ENCODE assay signal across 10 mouse cellular contexts in genomic region chr8:110702636-110703459, GRCm38 (mm10). TPM values are rescaled to one million over a fixed set of nuclear protein-coding genes. Genes with fewer than 3 reads are reported as not detected.
DNase-seq lines count a peak whose midpoint lies in the region; ATAC-seq and TF ChIP-seq lines count a peak whose summit lies in the region.
"Had no signal": no experiment of that assay in that cellular context is flagged by ENCODE, and none has a peak within 500 bp of the region (broad histone marks: within the 10 kb centered on the region; RNA-seq: fewer than 3 reads in every experiment).

No protein-coding gene starts in this region.

- 0 out of 2 replicates have a peak, but pooled peaks have one; percentile 19 for ATAC-seq in heart, embryonic 15.5 days (replicated peaks; ENCODE audit: insufficient number of reproducible peaks, insufficient read depth, low FRiP score, low read depth)

- peak overlapping the region; percentile 55 for H3K4me3 ChIP-seq in gastrocnemius, adult 2 months
- H3K4me3 ChIP-seq in heart, embryonic 15.5 days, result no peak overlapping the region
- H3K4me3 ChIP-seq: liver, embryonic 15.5 days had no signal

- 57% methylated on average over 9 of the region's 9 CpGs for WGBS in heart, embryonic 15.5 days

- H3K9ac ChIP-seq in heart, embryonic 15.5 days, result no peak overlapping the region
- H3K9ac ChIP-seq: liver, embryonic 15.5 days had no signal

- H3K27me3 ChIP-seq in heart, embryonic 15.5 days, result no peaks in the 10 kb centered on the region
- H3K27me3 ChIP-seq: liver, embryonic 15.5 days had no signal

- H3K36me3 ChIP-seq in heart, embryonic 15.5 days, result no peaks in the 10 kb centered on the region
- H3K36me3 ChIP-seq: liver, embryonic 15.5 days had no signal

- H3K4me2 ChIP-seq in heart, embryonic 15.5 days, result 0 out of 2 replicates have a peak overlapping the region, but pooled peaks have one; percentile 1
- H3K4me2 ChIP-seq: liver, embryonic 15.5 days had no signal

- intact Hi-C loops in gastrocnemius, adult 2 months (cut with DNase I), result no loop called here

- no peaks in the 10 kb centered on the region for H3K9me3 ChIP-seq in heart, embryonic 15.5 days (replicated peaks)
- H3K9me3 ChIP-seq: liver, embryonic 15.5 days had no signal

- no peak for DNase-seq in gastrocnemius, adult 2 months
- DNase-seq in gastrocnemius, adult 18-20 months (ENCODE audit: low spot score), result no peak
- peak; percentile 95 for DNase-seq in NIH3T3 (ENCODE audit: low read depth)
- DNase-seq in kidney, postnatal 14 days, result peak; percentile 70
- DNase-seq in adrenal gland, postnatal 14 days, result no peak
- no peak for DNase-seq in natural killer cell, adult 2 months (ENCODE audit: low spot score in 2 of 2)
- DNase-seq in frontal cortex, postnatal 36 days (ENCODE audit: low spot score in 2 of 2), result no peak
- DNase-seq: cerebellum, postnatal 14 days had no signal

- H3K27ac ChIP-seq in gastrocnemius, adult 2 months, result peak overlapping the region; percentile 83
- peak overlapping the region; percentile 60 for H3K27ac ChIP-seq in heart, embryonic 15.5 days
- H3K27ac ChIP-seq: liver, embryonic 15.5 days had no signal

- TF ChIP-seq CTCF in gastrocnemius, adult 2 months (IDR thresholded peaks at IDR 0.05), result no peak

- H3K4me1 ChIP-seq in heart, embryonic 15.5 days (replicated peaks), result peaks cover 58% of the 10 kb centered on the region
- H3K4me1 ChIP-seq: liver, embryonic 15.5 days had no signal

RNA-seq across cellular contexts. Expression of gene Mtss1l, which starts 18.4 kb away (rescaled TPM):
- 100 to 1,000 TPM in 1 of 2 experiments, 10 to 100 TPM in 1; 85.5 to 125 TPM for total RNA-seq in gastrocnemius, adult 2 months (2021)
- 100 to 1,000 TPM; 104 to 126 TPM for total RNA-seq in gastrocnemius, adult 18-20 months (2021)
- polyA plus RNA-seq in heart, embryonic 15.5 days (2015; fragmentation: Nextera tagmentation; extraction: Ambion mirVana), result 10.1 and 15.7 TPM in 2 replicates
- 25.2 and 25.8 TPM in 2 replicates for total RNA-seq in adrenal gland, postnatal 14 days (2021)

Comparison
In these comparisons a context has a peak if more than half of its experiments do, and no peak if none do; other contexts are left out.
1. DNase-seq: peak in NIH3T3 (single experiment) and kidney, postnatal 14 days (single experiment); none in gastrocnemius, adult 2 months (single experiment), gastrocnemius, adult 18-20 months (single experiment), adrenal gland, postnatal 14 days (single experiment), natural killer cell, adult 2 months (0 of 2) and frontal cortex, postnatal 36 days (0 of 2).